Mouse (Mus musculus) cerebellum, postnatal 25 days (tissue): ENCODE measurements at regions not wholly inside any gene's neighbourhood (a gene's known extent, or its start where the extent isn't known, plus 50 kb on each side); places are given as distances from the start of the nearest gene placed in this dataset.
A peak's percentile ranks its signal among the peaks of the same experiment; 100 is the strongest.

ENCODE experiments used
- DNase-seq, 2 experiments: peaks; one replicate each; pipeline ENCODE4 v3.0.0; 2021; ENCODE audit warnings: mixed read lengths in 2 of 2

DNA sequence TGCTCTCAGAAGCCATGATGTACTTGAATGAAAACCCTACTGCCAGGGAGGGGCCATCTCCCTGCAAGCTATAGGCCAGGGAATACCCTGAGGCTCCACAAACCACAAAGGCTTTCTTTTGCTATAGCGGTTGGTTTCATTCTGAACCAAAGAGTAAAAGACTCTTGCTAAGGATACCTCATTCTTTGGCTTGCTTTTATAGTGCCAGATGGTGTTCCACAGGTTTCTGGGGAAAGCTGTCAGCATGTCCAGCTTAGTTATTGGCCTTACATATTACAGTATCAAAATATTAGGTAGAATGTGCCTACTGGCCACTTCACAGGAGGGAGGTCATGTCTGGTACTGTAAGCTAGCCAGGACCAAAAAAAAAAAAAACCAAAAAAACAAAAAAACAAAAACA, 246.9 kb upstream of the Cdr1 start:
- peak; percentile 45 to 67 for DNase-seq

DNA sequence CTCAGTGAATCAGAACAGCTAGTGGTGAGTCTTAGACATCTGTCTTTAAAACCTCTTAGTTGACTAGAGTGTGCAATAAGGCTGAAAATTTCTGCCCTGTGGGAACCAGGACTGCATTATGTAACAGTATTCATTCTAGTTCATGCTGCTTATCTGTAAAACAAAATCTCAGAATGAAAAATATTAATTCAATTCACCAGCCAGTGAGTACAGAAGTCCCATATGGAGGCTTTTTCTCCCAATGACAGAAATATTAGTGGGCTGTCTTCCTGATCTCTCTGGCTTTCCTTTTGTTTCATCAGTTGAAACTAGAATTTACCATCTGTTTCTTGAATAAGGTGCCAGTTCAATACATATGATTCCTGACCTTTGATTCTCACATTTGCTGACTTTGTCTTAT, 240.0 kb upstream of the Cdr1 start:
- no peak for DNase-seq

DNA sequence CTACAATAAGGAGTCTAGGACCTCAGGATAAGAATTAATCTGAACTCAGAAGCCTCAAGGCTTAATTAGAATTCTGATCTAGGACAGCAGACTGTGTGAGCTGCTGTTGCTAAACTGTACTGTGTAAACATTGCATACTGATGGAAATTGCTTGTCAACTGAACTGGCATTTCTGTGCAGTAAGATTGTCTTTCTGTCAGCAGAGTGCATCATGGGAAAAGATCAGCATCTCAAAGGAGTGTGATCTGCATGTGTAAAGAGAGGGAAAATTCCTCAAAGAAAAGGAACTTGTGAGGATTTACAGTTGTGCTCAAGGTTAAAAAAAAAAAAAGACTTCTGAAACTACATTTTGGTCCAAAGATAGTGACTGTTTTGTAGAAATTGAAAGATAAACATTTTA, 207.8 kb upstream of the Cdr1 start:
- no peak for DNase-seq

DNA sequence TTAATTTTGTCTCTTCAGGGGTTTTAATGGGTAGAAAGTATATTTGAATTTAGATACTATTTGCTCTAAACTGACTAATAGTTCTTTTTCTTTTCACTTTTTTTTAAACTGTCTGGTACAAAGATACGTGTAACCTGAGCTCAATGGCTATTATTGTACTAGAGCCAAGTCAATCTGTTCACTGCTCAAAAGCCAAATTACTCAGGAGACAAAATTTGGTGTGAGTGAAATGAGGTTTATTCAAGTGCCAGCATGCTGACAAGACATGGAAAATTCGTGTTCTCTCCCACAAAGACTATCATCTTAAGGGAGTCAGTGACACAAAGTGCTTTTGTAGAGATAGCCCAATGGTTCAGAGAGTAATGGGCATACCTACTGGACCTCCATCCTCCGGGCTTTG, 206.3 kb upstream of the Cdr1 start:
- DNase-seq, result peak in 1 of 2 experiments; percentile 5
